Mouse (Mus musculus): ENCODE data around the gene Igfbp3. TPM values are rescaled to one million over a fixed set of nuclear protein-coding genes. Genes with fewer than 3 reads are reported as not detected.

The Igfbp3 gene
- total RNA-seq, 1 experiment from 2014 or later: 43.5 TPM

- DNase-seq: no peak
Measured at GRCm38 (mm10) chr11:7161502-7162174, 52.1 kb downstream of the Igfbp3 start.

- DNase-seq: no peak
Measured at GRCm38 (mm10) chr11:7160637-7161101, 53.1 kb downstream of the Igfbp3 start.

- no peak for DNase-seq
Measured at GRCm38 (mm10) chr11:7160146-7160545, 53.6 kb downstream of the Igfbp3 start.

- DNase-seq: no peak
Measured at GRCm38 (mm10) chr11:7158196-7158595, 55.5 kb downstream of the Igfbp3 start.

GRCm38 (mm10) chr11:7156427-7156826 lies 57.3 kb downstream of the Igfbp3 start:
- no peak for DNase-seq

Other genes starting within 250 kb of the Igfbp3 start
- 3.0 and 4.2 TPM in 2 replicates for gene Adcy1, start 150.4 kb downstream of the Igfbp3 start, total RNA-seq (2021)
- not detected in 2 replicates for gene Gm11985, start 25.4 kb downstream of the Igfbp3 start, total RNA-seq (2021)
- 1.00 TPM in 1 of 2 replicates, not detected in the other for gene Igfbp1, start 16.1 kb downstream of the Igfbp3 start, total RNA-seq (2021)